Comparison of ENCODE assay signal across 13 mouse cellular contexts in the genomic region with DNA sequence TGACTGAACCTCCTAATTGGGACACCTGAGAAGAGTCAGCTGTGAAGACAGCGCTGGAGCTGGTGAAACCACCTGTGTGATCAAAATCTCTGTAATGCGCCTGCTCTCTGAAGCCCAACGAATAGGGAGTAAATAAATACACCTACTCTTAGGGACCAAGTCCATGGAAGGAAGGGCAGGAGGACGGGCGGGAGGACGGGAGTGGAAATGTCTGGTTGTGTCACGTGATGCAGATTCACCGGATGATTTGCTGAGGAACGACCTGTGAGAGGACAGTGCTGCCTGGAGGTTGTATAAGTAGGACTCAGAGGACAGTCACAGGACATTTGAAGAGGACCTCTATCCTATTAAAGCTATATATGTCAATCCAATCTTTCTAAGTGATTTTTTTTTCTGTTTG. TPM values are rescaled to one million over a fixed set of nuclear protein-coding genes. Genes with fewer than 3 reads are reported as not detected.
DNase-seq lines count a peak whose midpoint lies in the region; ATAC-seq lines count a peak whose summit lies in the region.
"Had no signal": no experiment of that assay in that cellular context is flagged by ENCODE, and none has a peak within 500 bp of the region (broad histone marks: within the 10 kb centered on the region; RNA-seq: fewer than 3 reads in every experiment).

No protein-coding gene starts in this region.

- no peak overlapping the region for H3K27ac ChIP-seq in forebrain, embryonic 13.5 days
- H3K27ac ChIP-seq in forebrain, embryonic 14.5 days (ENCODE audit: low read depth, low read length): no peak overlapping the region
- H3K27ac ChIP-seq in embryonic facial prominence, embryonic 10.5 days (replicated peaks): no peak overlapping the region
- no peak overlapping the region for H3K27ac ChIP-seq in liver, embryonic 13.5 days
- H3K27ac ChIP-seq: embryonic facial prominence, embryonic 12.5 days had no signal

- no peaks in the 10 kb centered on the region for H3K36me3 ChIP-seq in forebrain, embryonic 13.5 days (ENCODE audit: poor library complexity, severe bottlenecking)
- H3K36me3 ChIP-seq in forebrain, embryonic 14.5 days (ENCODE audit: control insufficient read depth, insufficient read depth, low read length): no peaks in the 10 kb centered on the region
- H3K36me3 ChIP-seq in embryonic facial prominence, embryonic 10.5 days (replicated peaks): no peaks in the 10 kb centered on the region
- no peaks in the 10 kb centered on the region for H3K36me3 ChIP-seq in liver, embryonic 13.5 days
- H3K36me3 ChIP-seq: embryonic facial prominence, embryonic 12.5 days had no signal

- no peaks in the 10 kb centered on the region for H3K9me3 ChIP-seq in forebrain, embryonic 13.5 days (replicated peaks)
- H3K9me3 ChIP-seq in forebrain, embryonic 14.5 days (replicated peaks; ENCODE audit: control insufficient read depth, low read length): no peaks in the 10 kb centered on the region
- H3K9me3 ChIP-seq in embryonic facial prominence, embryonic 10.5 days: no peaks in the 10 kb centered on the region
- H3K9me3 ChIP-seq in liver, embryonic 13.5 days (replicated peaks): no peaks in the 10 kb centered on the region
- H3K9me3 ChIP-seq: embryonic facial prominence, embryonic 12.5 days had no signal

- peak overlapping the region; percentile 15; the same call in 1 of the 2 replicates for H3K4me2 ChIP-seq in forebrain, embryonic 13.5 days
- no peak overlapping the region for H3K4me2 ChIP-seq in forebrain, embryonic 14.5 days (ENCODE audit: low read length)
- H3K4me2 ChIP-seq in liver, embryonic 13.5 days: peak overlapping the region; percentile 87; the same call in 1 of the 2 replicates

- no peaks in the 10 kb centered on the region; the same call in 1 of the 2 replicates for H3K27me3 ChIP-seq in forebrain, embryonic 13.5 days
- H3K27me3 ChIP-seq in forebrain, embryonic 14.5 days (replicated peaks; ENCODE audit: control insufficient read depth, insufficient read depth, low read length): no peaks in the 10 kb centered on the region
- no peaks in the 10 kb centered on the region for H3K27me3 ChIP-seq in embryonic facial prominence, embryonic 10.5 days (replicated peaks; ENCODE audit: low read depth, poor library complexity, severe bottlenecking)
- no peaks in the 10 kb centered on the region for H3K27me3 ChIP-seq in liver, embryonic 13.5 days
- H3K27me3 ChIP-seq: embryonic facial prominence, embryonic 12.5 days had no signal

- no peak for DNase-seq in forebrain, embryonic 14.5 days (ENCODE audit: low spot score)
- DNase-seq in kidney, adult 11 months: peak; percentile 42
- DNase-seq in kidney, adult 18-20 months: no peak
- no peak for DNase-seq in embryonic facial prominence, embryonic 10.5 days (ENCODE audit: low spot score)
- no peak for DNase-seq in liver, embryonic 13.5 days
- DNase-seq in lung, postnatal 36 days: no peak
- DNase-seq: cerebellum, adult 2 months; forebrain, postnatal 0 days; gastrocnemius, postnatal 25 days; lung, adult 2 months; right cerebral cortex, postnatal 14 days had no signal

- peaks cover 24% of the 10 kb centered on the region for H3K4me1 ChIP-seq in forebrain, embryonic 13.5 days
- H3K4me1 ChIP-seq in forebrain, embryonic 14.5 days (ENCODE audit: control insufficient read depth, insufficient read depth, low read length): peaks cover 12% of the 10 kb centered on the region; the same call in 1 of the 2 replicates
- H3K4me1 ChIP-seq in embryonic facial prominence, embryonic 10.5 days: peaks cover 20% of the 10 kb centered on the region
- H3K4me1 ChIP-seq in liver, embryonic 13.5 days (replicated peaks): peaks cover 44% of the 10 kb centered on the region

- ATAC-seq in forebrain, embryonic 13.5 days: no peak
- no peak for ATAC-seq in forebrain, embryonic 14.5 days
- ATAC-seq in liver, embryonic 13.5 days (ENCODE audit: low read depth): no peak
- ATAC-seq: forebrain, postnatal 0 days had no signal

- no peak overlapping the region for H3K9ac ChIP-seq in forebrain, embryonic 13.5 days
- H3K9ac ChIP-seq in forebrain, embryonic 14.5 days (ENCODE audit: low read length): no peak overlapping the region
- no peak overlapping the region; the same call in 1 of the 2 replicates for H3K9ac ChIP-seq in liver, embryonic 13.5 days
- H3K9ac ChIP-seq: embryonic facial prominence, embryonic 12.5 days; forebrain, postnatal 0 days had no signal

- no peak overlapping the region for H3K4me3 ChIP-seq in forebrain, embryonic 13.5 days
- no peak overlapping the region for H3K4me3 ChIP-seq in forebrain, embryonic 14.5 days (ENCODE audit: low read depth, low read length)
- H3K4me3 ChIP-seq in embryonic facial prominence, embryonic 10.5 days: 0 out of 2 replicates have a peak overlapping the region, but pooled peaks have one; percentile 67
- H3K4me3 ChIP-seq in liver, embryonic 13.5 days (replicated peaks): no peak overlapping the region

- 41% methylated on average over 9 of the region's 9 CpGs for WGBS in forebrain, embryonic 13.5 days
- 44% methylated on average over 9 of the region's 9 CpGs for WGBS in forebrain, embryonic 14.5 days
- 32% methylated on average over 9 of the region's 9 CpGs for WGBS in embryonic facial prominence, embryonic 10.5 days
- 39% methylated on average over 9 of the region's 9 CpGs for WGBS in liver, embryonic 13.5 days (ENCODE audit: insufficient replicate concordance)

RNA-seq across cellular contexts. Expression of a gene that starts 4.1 kb away (rescaled TPM):
- 6.6 and 7.8 TPM in 2 replicates for polyA plus RNA-seq in forebrain, embryonic 13.5 days (2015; fragmentation: Nextera tagmentation; extraction: Ambion mirVana)
- polyA plus RNA-seq in forebrain, embryonic 14.5 days (2014; fragmentation: Nextera tagmentation; extraction: Ambion mirVana): 7.2 and 8.8 TPM in 2 replicates
- 1.1 and 2.0 TPM in 2 replicates for polyA plus RNA-seq in embryonic facial prominence, embryonic 10.5 days (2016; fragmentation: Nextera tagmentation; extraction: Ambion mirVana)
- 1.8 and 2.5 TPM in 2 replicates for polyA plus RNA-seq in liver, embryonic 13.5 days (2015; fragmentation: Nextera tagmentation; extraction: Ambion mirVana)

RNA-seq across cellular contexts. Expression of a gene that starts 40.8 kb away (rescaled TPM):
- 223 and 229 TPM in 2 replicates for polyA plus RNA-seq in forebrain, embryonic 13.5 days (2015; fragmentation: Nextera tagmentation; extraction: Ambion mirVana)
- 301 and 310 TPM in 2 replicates for polyA plus RNA-seq in forebrain, embryonic 14.5 days (2014; fragmentation: Nextera tagmentation; extraction: Ambion mirVana)
- polyA plus RNA-seq in embryonic facial prominence, embryonic 10.5 days (2016; fragmentation: Nextera tagmentation; extraction: Ambion mirVana): 260 and 264 TPM in 2 replicates
- polyA plus RNA-seq in liver, embryonic 13.5 days (2015; fragmentation: Nextera tagmentation; extraction: Ambion mirVana): 140 and 164 TPM in 2 replicates

RNA-seq across cellular contexts. Expression of a gene that starts 40.9 kb away (rescaled TPM):
- 0.22 TPM in 1 of 2 replicates, not detected in the other for polyA plus RNA-seq in forebrain, embryonic 13.5 days (2015; fragmentation: Nextera tagmentation; extraction: Ambion mirVana)
- polyA plus RNA-seq in forebrain, embryonic 14.5 days (2014; fragmentation: Nextera tagmentation; extraction: Ambion mirVana): 0.09 and 0.22 TPM in 2 replicates
- polyA plus RNA-seq in embryonic facial prominence, embryonic 10.5 days (2016; fragmentation: Nextera tagmentation; extraction: Ambion mirVana): 0.48 and 0.91 TPM in 2 replicates
- 0.14 TPM in 1 of 2 replicates, not detected in the other for polyA plus RNA-seq in liver, embryonic 13.5 days (2015; fragmentation: Nextera tagmentation; extraction: Ambion mirVana)

RNA-seq across cellular contexts. Expression of a gene that starts 44.9 kb away (rescaled TPM):
- polyA plus RNA-seq in forebrain, embryonic 13.5 days (2015; fragmentation: Nextera tagmentation; extraction: Ambion mirVana): 3.5 and 3.8 TPM in 2 replicates
- polyA plus RNA-seq in forebrain, embryonic 14.5 days (2014; fragmentation: Nextera tagmentation; extraction: Ambion mirVana): 8.3 and 11.5 TPM in 2 replicates
- 3.8 and 5.5 TPM in 2 replicates for polyA plus RNA-seq in embryonic facial prominence, embryonic 10.5 days (2016; fragmentation: Nextera tagmentation; extraction: Ambion mirVana)
- polyA plus RNA-seq in liver, embryonic 13.5 days (2015; fragmentation: Nextera tagmentation; extraction: Ambion mirVana): 17.9 and 23.1 TPM in 2 replicates
